28 mouse cellular contexts compared by ENCODE assay signal in genomic region chr5:91035341-91035740, GRCm38 (mm10). TPM values are rescaled to one million over a fixed set of nuclear protein-coding genes. Genes with fewer than 3 reads are reported as not detected.
A peak's percentile ranks its signal among the peaks of the same experiment; 100 is the strongest.
DNase-seq lines count a peak whose midpoint lies in the region; ATAC-seq lines count a peak whose summit lies in the region.
"Had no signal": no experiment of that assay in that cellular context is flagged by ENCODE, and none has a peak within 500 bp of the region (broad histone marks: within the 10 kb centered on the region; RNA-seq: fewer than 3 reads in every experiment).

No protein-coding gene starts in this region.

- H3K27me3 ChIP-seq in hindbrain, embryonic 16.5 days (replicated peaks; ENCODE audit: control insufficient read depth, insufficient read depth, low read length) = no peaks in the 10 kb centered on the region
- H3K27me3 ChIP-seq: forebrain, embryonic 13.5 days; hindbrain, embryonic 15.5 days; intestine, embryonic 15.5 days; liver, embryonic 13.5 days; midbrain, embryonic 15.5 days; neural tube, embryonic 13.5 days; stomach, embryonic 15.5 days had no signal

- no peak overlapping the region for H3K4me3 ChIP-seq in hindbrain, embryonic 16.5 days (ENCODE audit: low read length)
- H3K4me3 ChIP-seq: forebrain, embryonic 13.5 days; hindbrain, embryonic 15.5 days; intestine, embryonic 15.5 days; liver, embryonic 13.5 days; midbrain, embryonic 15.5 days; neural tube, embryonic 13.5 days; stomach, embryonic 15.5 days had no signal

- 89% methylated on average over 2 of the region's 2 CpGs for WGBS in hindbrain, embryonic 16.5 days

- peak; percentile 56 for DNase-seq in 3T3-L1 (ENCODE audit: low read depth, low spot score)
- peak; percentile 33 for DNase-seq in ES-CJ7 (ENCODE audit: low read depth, low spot score)
- DNase-seq in lung, postnatal 14 days = peak; percentile 7
- no peak for DNase-seq in urinary bladder, postnatal 25 days (ENCODE audit: low spot score)
- DNase-seq in right cerebral cortex, postnatal 4 days = no peak
- no peak for DNase-seq in embryo, embryonic 10 days (ENCODE audit: low spot score)
- DNase-seq: adrenal gland, postnatal 10 days; cerebellum, adult 18-20 months; cerebellum, postnatal 14 days; embryo, embryonic 11 days; gastrocnemius, postnatal 25 days; kidney, adult 9 months; layer of hippocampus, adult 9-11 months; liver, embryonic 13.5 days; thymus, adult 18-20 months; thymus, postnatal 4 days had no signal

- no peaks in the 10 kb centered on the region for H3K4me1 ChIP-seq in hindbrain, embryonic 16.5 days (ENCODE audit: control insufficient read depth, insufficient read depth, low read depth, low read length)
- H3K4me1 ChIP-seq: forebrain, embryonic 13.5 days; hindbrain, embryonic 15.5 days; intestine, embryonic 15.5 days; liver, embryonic 13.5 days; midbrain, embryonic 15.5 days; neural tube, embryonic 13.5 days; stomach, embryonic 15.5 days had no signal

- H3K9ac ChIP-seq in hindbrain, embryonic 16.5 days (ENCODE audit: low read depth, low read length) = no peak overlapping the region
- H3K9ac ChIP-seq: forebrain, embryonic 13.5 days; hindbrain, embryonic 15.5 days; intestine, embryonic 15.5 days; liver, embryonic 13.5 days; midbrain, embryonic 15.5 days; neural tube, embryonic 13.5 days; stomach, embryonic 15.5 days had no signal

- H3K4me2 ChIP-seq in hindbrain, embryonic 16.5 days (ENCODE audit: low read length) = no peak overlapping the region
- H3K4me2 ChIP-seq: forebrain, embryonic 13.5 days; hindbrain, embryonic 15.5 days; intestine, embryonic 15.5 days; liver, embryonic 13.5 days; midbrain, embryonic 15.5 days; neural tube, embryonic 13.5 days; stomach, embryonic 15.5 days had no signal

- ATAC-seq in common myeloid progenitor, adult 5-6 weeks (replicated peaks; ENCODE audit: low read depth, poor library complexity, severe bottlenecking) = 0 out of 2 replicates have a peak, but pooled peaks have one; percentile 8
- no peak for ATAC-seq in hindbrain, embryonic 16.5 days
- ATAC-seq: activated CD4-positive, CD25-positive, alpha-beta regulatory T cell, adult 4 months; forebrain, embryonic 13.5 days; intestine, embryonic 15.5 days; midbrain, embryonic 15.5 days had no signal

- no peaks in the 10 kb centered on the region for H3K36me3 ChIP-seq in hindbrain, embryonic 16.5 days (ENCODE audit: control insufficient read depth, insufficient read depth, low read length)
- H3K36me3 ChIP-seq: hindbrain, embryonic 15.5 days; intestine, embryonic 15.5 days; liver, embryonic 13.5 days; midbrain, embryonic 15.5 days; neural tube, embryonic 13.5 days; stomach, embryonic 15.5 days had no signal

- H3K9me3 ChIP-seq in hindbrain, embryonic 16.5 days (ENCODE audit: control insufficient read depth, low read length) = no peaks in the 10 kb centered on the region
- H3K9me3 ChIP-seq: forebrain, embryonic 13.5 days; hindbrain, embryonic 15.5 days; intestine, embryonic 15.5 days; liver, embryonic 13.5 days; midbrain, embryonic 15.5 days; neural tube, embryonic 13.5 days; stomach, embryonic 15.5 days had no signal

- no peak overlapping the region for H3K27ac ChIP-seq in hindbrain, embryonic 16.5 days (ENCODE audit: low read depth, low read length)
- H3K27ac ChIP-seq: forebrain, embryonic 13.5 days; hindbrain, embryonic 15.5 days; intestine, embryonic 15.5 days; liver, embryonic 13.5 days; midbrain, embryonic 15.5 days; neural tube, embryonic 13.5 days; stomach, embryonic 15.5 days had no signal

RNA-seq across cellular contexts. Expression of gene Epgn, which starts 8.1 kb away (rescaled TPM):
- not detected in 2 replicates for total RNA-seq in common myeloid progenitor, adult 5-6 weeks (2017)
- polyA plus RNA-seq in hindbrain, embryonic 16.5 days (2015; fragmentation: Nextera tagmentation; extraction: Ambion mirVana) = 0.17 TPM in 1 of 2 replicates, not detected in the other
- total RNA-seq: adrenal gland, postnatal 10 days; hematopoietic stem cell, adult 5-6 weeks had no signal
- polyA plus RNA-seq: activated CD4-positive, CD25-positive, alpha-beta regulatory T cell, adult 4 months; intestine, embryonic 15.5 days; midbrain, embryonic 15.5 days had no signal

RNA-seq across cellular contexts. Expression of gene Ereg, which starts 39.1 kb away (rescaled TPM):
- not detected in 2 replicates for total RNA-seq in common myeloid progenitor, adult 5-6 weeks (2017)
- not detected in 2 replicates for polyA plus RNA-seq in hindbrain, embryonic 16.5 days (2015; fragmentation: Nextera tagmentation; extraction: Ambion mirVana)
- total RNA-seq: gastrocnemius, postnatal 25 days; hematopoietic stem cell, adult 5-6 weeks; left cerebral cortex, adult 18-20 months; left cerebral cortex, postnatal 25 days had no signal
- polyA plus RNA-seq: activated CD4-positive, CD25-positive, alpha-beta regulatory T cell, adult 4 months; forebrain, embryonic 13.5 days; midbrain, embryonic 15.5 days; neural tube, embryonic 13.5 days had no signal

Comparison
In these comparisons a context has a peak if more than half of its experiments do, and no peak if none do; other contexts are left out.
1. DNase-seq: peak in 3T3-L1 (single experiment), ES-CJ7 (single experiment) and lung, postnatal 14 days (single experiment); none in urinary bladder, postnatal 25 days (single experiment), right cerebral cortex, postnatal 4 days (single experiment) and embryo, embryonic 10 days (single experiment).